Mouse (Mus musculus) Muller cell, postnatal 12 days (primary cell): ENCODE measurements around the gene Efcab11.
"Not testable (repeated sequence)": the region's sequence is repeated elsewhere in the genome, so short reads cannot be mapped to it uniquely, and the experiment has no call there.

Experiments used
- DNase-seq: peaks from one replicate; pipeline ENCODE4 v3.0.0-alpha.2; 2015; ENCODE audit errors: inconsistent ontology term

Efcab11 gene

GRCm38 (mm10) chr12:99874609-99875008 is 9.6 kb downstream of the Efcab11 start:
- no peak for DNase-seq

DNA sequence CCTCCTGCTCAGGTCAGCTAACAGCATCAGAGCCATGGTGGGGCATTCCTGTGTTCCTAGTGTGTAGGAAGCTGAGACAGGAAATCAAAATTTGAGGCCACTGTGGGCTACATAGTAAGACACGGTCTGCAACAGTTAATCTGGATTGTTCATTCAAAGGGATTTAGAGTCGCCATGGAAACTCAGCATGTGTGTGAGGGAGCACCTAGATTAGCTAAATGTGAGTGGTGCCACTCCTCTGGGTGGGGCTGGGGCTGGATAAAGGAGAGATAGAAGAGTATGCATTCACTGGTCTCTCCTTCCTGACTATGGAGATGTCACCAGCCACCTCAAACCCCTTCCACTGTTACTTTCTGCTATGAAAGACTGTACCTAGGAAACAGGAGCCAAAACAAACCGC is 10.8 kb downstream of the Efcab11 start:
- DNase-seq: no peak

GRCm38 (mm10) chr12:99868821-99869220 is 15.4 kb downstream of the Efcab11 start:
- no peak for DNase-seq

- no peak for DNase-seq
These were observed 19.6 kb downstream of the Efcab11 start for GRCm38 (mm10) chr12:99864613-99865012.

DNA sequence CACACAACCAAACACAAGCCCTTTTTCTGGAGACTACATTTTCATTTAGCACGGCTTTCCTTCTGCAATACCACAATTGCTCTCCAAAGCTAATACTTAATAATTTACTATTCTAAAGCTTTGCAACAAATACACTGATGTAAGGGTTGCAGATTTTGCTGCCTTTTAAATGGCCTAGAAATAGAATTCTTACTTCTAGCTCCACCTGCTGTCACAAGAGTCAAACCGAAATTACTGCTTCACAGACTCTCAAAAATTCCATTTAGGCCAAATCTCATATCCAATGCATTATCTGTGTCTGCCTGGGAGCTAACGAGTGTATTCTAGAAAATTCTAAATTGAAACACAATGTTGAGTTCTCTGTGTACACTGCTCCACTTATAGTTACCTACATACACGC is 23.3 kb downstream of the Efcab11 start:
- no peak for DNase-seq

DNA sequence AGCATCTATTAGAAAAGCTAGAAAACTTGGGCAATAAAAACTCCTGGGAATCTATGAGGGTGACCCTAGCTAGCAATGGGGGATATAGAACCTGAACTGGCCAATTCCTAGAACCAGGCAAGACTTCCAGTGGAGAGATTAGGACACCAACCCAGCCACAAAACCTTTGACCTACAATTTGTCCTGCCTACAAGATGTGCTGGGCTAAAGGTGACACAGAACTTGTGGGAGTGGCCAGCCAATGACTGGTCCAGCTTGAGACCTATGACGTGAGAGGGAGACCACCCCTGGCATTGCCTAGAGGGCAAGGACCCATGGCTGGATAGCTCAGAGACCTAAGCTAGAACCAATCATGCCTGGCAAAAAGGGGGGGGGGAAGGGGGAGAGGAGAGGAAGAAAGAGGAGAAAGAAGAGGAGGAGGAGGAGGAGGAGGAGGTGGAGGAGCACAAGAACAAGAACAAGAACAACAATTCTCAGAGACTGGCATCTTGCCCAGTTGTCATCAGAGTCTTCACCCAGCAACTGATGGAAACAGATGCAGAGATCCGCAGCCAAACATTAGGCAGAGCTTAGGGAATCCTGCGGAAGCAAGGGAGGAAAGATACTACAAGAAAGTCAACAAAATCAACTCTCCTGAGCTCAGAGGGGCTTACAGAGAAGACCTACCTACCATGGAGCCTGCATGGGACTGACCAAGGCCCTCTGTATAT is 24.7 kb downstream of the Efcab11 start:
- no peak for DNase-seq

DNA sequence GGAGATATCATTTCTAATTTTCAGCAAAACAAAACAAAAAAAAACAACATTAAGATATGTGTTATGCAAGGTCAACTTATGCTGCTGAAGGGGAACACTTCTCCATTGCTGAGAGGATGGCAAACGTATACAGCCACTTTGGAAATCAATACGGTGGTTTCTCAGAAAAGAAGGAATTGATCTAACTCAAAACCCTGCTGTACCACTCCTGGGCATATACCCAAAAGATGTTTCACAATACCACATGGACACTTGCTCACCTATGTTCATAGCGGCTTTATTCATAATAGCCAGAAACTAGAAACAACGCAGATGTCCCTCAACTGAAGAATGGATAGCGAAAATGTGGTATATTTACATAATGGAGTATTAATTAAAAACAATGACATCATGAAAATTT is 25.6 kb downstream of the Efcab11 start:
- DNase-seq: no peak

DNA sequence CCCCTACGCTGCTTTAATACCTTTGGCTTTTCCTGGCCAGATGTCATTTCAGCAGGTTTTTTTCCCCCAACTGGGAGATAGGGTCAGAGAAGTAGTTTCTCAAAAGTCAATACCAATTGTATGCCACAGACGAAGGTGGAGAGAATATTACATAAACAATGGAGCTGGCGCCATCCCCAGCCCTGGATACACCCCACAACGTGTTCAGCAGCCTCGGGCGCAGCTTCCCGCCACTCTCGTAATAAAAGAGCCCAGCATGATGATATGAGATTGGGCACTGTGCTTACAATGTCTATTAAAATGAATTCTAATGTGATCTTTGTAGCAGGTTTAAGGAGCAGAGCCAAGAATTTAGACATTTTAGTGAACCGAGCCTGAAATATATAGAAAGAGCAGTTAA is 28.2 kb downstream of the Efcab11 start:
- DNase-seq: no peak

DNA sequence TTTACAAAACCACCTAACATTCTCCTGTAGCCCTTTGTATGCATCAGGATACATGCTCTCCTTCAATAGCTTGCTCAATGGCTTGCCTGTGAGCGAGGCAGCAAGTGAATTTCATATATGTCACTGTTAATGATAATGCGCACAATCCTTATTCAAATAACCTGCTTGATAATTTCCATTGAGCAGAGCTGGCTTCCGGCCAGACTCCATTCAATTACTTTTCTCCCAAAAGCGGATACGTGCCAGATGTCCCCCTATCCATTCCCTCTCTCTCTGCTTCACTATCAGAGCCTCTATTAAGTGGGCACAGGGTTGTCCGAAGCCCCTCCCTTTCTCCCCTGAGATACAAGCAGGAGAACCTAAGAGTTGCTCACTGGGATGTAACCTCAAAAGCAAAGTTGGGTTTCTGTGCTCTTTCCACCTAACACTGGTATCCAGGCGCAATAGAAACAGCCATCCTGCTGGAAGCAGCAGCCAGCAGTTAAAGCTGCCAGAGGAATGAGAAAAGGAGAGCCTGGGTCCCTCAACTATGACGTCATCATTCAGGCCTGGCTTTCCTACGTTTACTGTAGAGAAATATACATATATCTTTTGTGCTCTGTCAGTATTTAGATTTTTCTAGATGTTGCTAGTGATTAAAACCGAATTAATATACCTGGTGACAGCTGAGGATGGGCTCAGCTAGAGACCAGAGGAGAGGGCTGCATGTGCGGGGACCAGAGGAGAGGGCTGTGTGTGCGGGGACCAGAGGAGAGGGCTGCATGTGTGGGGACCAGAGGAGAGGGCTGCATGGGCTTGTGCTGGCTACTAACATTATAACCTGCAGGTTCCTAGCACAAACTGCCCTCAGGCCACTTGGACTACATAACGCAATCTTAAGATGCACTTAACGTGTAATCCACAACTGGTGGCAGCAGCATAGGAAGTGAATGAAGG is 30.6 kb downstream of the Efcab11 start:
- no peak for DNase-seq

DNA sequence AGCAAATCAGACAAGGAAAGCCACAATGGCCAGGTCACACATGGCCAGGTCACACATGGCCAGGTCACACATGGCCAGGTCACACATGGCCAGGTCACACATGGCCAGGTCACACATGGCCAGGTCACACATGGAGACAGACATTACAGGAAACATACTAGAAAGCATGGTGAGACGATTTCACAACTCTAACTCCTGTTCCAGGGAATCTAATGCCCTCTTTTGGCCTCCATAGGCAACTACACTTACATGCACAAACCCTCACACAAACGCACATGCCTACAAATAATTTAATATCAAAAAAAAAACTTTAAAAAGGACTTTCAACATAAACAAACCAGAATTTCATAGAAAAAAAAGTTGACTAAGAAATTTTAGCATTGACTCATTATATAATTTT is 34.2 kb downstream of the Efcab11 start:
- no peak for DNase-seq

DNA sequence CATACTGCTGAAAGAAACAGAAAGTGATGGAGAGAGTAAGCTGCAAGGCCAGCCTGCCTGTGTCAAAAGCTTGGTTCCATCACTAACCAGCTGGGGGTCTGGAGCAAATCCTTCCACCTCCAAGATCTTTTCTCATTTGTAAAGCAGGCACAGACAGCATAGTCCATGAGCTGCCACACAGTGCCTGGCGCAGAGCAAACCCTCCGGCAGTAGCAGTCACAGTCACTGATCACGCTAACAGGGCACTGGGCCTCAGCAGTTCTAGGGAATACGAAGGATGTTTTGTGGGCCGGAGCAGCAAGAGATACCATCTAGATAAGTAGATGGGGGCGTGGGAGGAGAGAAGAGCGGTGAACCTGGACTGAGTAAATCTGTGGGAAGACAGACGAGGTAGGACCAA is 39.3 kb downstream of the Efcab11 start:
- no peak for DNase-seq

DNA sequence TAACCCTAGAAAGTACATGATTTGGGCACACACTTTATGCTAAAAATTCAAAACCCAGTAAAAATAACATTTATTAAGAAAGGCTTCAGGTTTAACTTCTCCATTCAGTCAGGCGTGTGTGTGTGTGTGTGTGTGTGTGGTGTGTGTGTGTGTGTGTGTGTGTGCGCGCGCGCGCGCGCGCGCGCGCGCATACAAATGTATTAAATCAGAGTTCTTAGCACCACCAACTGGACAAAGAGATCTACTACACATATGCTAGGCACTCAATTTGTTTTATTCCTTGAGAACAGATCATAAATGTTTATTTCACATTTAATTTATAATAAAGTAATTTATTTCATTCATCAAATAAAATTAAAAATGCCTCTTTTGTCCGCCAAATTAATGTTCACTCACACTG is 45.5 kb downstream of the Efcab11 start:
- peak; percentile 32 for DNase-seq

GRCm38 (mm10) chr12:99838109-99838508 is 46.1 kb downstream of the Efcab11 start:
- DNase-seq: no peak

DNA sequence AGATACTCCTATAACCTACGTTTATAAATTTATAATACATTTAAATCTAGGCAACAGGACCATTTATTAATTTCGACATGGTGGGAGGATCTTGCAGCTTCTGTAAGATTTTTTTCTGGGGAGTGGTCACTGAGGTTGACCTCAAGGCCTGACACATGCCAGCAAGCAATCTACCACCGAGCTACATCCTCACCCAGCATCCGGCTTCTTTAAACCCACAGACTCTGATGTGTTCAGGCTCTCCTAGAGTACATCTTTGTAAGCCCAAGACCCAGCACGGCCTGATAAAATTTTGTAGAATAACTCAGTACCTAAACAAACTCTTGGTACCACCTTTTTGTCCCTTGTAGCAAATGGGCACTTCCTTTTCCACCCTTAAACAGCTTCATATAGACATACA is 46.7 kb downstream of the Efcab11 start:
- DNase-seq: no peak

GRCm38 (mm10) chr12:99836404-99837131 is 47.7 kb downstream of the Efcab11 start:
- peak; percentile 15 for DNase-seq

DNA sequence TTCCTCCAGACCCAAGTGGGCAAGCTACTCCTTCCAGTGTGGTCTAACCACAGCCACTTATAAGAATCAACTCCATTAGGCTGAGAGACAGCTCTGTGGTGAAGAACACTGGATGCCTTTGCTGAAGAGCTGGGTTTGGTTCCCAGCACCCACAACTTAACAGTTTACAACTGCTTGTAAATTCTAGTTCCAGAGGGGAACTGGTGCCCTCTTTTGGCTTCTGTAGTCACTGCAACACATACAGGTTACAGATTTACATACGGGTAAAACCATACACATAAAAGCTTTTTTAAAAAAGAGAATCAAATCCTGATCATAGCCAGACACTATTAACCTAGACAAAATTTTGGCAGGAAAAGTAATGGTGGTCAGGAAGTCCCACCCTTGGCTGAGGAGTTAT is 50.8 kb downstream of the Efcab11 start:
- DNase-seq: no peak

DNA sequence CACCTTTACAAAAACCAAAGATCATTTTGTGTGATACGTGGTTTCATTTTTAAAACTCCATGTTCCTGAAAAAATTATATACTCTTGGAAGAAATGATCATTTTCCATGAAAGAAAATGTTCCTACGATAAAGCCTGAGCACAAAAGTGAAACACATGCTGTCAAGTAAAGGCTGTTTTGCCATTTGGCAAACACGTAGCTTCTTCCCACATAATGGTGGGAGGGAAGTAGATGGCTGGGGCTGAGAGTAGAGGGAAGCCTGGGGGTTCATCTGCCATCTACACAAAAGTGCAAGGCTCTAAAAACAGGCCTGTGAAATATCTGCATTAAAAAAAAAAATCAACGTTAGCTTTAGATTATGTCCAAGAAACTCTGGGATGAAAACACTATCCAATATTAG is 61.6 kb downstream of the Efcab11 start:
- DNase-seq: no peak

DNA sequence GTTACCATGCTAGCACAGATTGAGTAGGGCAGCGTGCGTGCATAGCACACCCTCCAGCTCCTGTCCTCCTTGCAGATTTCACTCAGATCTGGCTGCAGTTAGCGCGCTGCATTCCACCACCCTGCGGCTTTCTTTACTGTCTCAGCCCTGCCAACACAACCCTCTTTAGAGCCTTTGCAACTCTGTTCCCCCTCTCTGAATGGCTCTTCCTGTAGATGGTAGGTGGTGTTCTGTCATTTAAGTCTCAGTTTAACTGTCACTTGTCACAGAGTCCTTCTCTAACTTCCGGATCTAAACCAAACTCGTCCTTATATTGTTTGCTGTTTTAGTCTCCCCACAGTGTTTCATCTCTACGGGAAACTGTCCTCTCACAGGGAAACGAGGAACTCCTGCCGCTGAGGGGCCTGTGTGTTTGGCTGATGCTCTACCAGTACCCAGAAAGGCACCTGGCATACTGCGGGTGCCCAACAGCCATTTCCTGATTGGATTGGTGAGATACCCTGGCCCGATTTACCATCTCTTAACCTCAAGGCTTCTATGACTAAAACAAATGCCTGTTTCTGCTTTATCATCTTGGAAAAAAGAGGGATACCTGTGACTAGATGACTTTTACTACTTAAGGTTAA is 62.8 kb downstream of the Efcab11 start:
- no peak for DNase-seq

GRCm38 (mm10) chr12:99819186-99819974 is 64.9 kb downstream of the Efcab11 start:
- DNase-seq: no peak

DNA sequence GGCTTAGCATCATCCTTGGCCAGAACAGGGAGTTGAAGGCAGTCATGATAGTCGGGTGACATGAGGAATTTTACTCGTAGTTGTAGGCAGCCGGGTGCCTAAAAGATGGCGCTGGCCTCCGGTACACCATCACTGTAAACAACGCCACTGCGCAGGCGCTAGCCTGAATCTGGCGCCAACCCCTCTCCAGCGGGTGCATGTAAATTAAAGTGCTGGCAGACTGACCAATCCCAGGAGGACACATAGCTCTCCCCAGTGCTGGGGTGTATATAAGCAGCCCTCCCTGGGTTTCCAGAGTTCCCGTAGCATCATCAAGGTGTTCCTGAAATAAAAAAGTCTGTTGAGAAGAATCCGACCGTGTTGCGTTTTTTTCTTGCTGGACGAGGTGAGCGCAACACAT is 66.2 kb downstream of the Efcab11 start:
- DNase-seq: not testable (repeated sequence)

DNA sequence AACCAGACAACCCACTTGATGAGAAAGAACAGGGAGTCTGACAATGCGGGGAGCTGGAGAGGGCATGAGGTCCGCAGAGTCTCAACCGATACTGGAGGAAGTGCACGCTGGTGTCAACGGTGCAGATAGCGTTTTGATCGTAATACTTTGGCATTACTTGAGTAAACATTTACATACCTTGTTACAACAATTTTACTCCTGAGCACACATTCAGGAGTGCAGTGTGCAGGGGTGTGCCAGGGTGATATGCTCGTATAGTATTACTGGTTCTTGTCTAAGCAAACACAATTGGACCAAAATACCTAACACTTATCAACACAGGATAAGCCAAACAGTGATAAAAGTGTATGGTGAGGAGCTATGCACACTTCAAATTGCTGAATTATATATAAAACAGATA is 69.0 kb downstream of the Efcab11 start:
- DNase-seq: no peak
